Mouse (Mus musculus): Measurements from ENCODE around the gene Kirrel3. TPM values are rescaled to one million over a fixed set of nuclear protein-coding genes. Genes with fewer than 3 reads are reported as not detected.

Gene Kirrel3
- polyA plus RNA-seq, 1 experiment: not detected

DNA sequence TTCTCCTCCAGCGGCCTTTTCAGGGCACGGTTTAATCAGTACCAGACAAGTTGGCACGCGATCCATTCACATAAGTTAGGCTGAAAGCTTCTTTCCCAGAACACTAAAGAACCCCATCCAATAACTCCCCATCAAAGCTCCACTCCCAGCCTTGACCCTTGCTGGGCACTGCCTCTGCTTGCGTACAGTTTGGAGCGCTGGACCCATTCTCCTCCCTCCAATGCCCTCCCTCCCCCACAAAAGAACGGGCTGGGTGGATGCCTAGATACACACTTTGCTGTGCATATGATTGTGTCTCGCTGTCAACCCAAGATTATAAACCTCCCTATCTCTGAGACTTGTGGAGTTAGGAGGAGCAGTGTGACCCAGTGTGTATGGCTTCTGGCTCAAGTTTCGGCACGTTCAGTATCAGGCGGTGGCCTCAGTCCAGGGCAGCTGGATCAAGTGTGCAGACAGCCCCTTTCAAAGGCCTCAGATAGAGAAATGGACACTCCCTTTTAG is 559.4 kb downstream of the Kirrel3 start:
- Histone ChIP-seq H3K27me3 (replicated peaks) (no peaks in the 10 kb centered on the region), H3K36me3 (replicated peaks; ENCODE audit: low read length) (peaks cover 68% of the 10 kb centered on the region), H3K9me3 (no peaks in the 10 kb centered on the region), H3K4me1 (peaks cover 41% of the 10 kb centered on the region), H3K4me3 (replicated peaks) (no peak overlapping the region)
- no peak for TF ChIP-seq GATA1 (IDR thresholded peaks at IDR 0.05; ENCODE audit: borderline replicate concordance, low read length)
- no peak for TF ChIP-seq FLI1 (IDR thresholded peaks at IDR 0.05; ENCODE audit: low read length)

DNA sequence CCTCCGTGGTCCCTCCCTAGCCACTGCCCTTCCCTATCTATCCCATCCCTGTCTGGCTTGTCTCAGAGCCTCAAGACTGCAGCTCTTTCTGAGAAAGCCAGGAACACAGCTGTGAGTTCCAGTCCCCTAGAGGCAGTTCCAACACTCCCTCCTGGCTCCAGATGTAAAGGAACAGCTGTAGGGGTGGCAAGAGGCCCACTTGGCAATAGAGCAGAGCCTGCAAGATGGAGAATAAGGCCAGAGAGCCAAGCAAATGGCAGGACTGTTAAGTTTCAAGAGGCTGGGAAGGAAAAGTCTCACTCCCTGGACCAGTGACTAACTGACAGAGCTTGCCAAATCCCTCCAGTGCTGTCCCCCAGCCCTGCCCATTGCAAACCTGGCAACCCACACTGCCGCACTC is 560.1 kb downstream of the Kirrel3 start:
- Histone ChIP-seq H3K4me3 (replicated peaks) (no peak overlapping the region), H3K36me3 (replicated peaks; ENCODE audit: low read length) (peaks cover 74% of the 10 kb centered on the region), H3K9me3 (no peaks in the 10 kb centered on the region), H3K4me1 (peaks cover 34% of the 10 kb centered on the region), H3K27me3 (replicated peaks) (no peaks in the 10 kb centered on the region)
- TF ChIP-seq FLI1 (IDR thresholded peaks at IDR 0.05; ENCODE audit: low read length): no peak
- TF ChIP-seq GATA1 (IDR thresholded peaks at IDR 0.05; ENCODE audit: borderline replicate concordance, low read length): no peak

DNA sequence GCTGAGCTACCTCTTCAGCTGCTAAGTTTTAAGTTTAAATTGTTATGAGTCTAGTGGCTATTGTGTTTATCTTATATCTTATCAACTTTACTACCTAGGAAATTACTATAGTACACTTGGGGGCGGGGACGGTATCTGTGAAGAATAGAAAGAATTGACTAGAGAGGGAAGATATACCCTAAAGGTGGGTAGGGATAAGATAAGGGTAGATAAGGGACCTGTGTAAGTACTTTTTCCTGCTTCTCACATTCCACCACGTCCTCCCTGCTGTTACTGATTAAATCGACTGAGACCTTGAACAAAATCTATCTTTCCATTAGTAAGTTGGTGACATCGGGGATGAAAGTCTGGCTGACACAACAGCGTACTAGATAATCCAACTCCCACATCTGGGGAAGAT is 562.8 kb downstream of the Kirrel3 start:
- Histone ChIP-seq H3K9me3 (no peaks in the 10 kb centered on the region), H3K36me3 (replicated peaks; ENCODE audit: low read length) (peaks cover 100% of the 10 kb centered on the region), H3K4me1 (peaks cover 23% of the 10 kb centered on the region), H3K4me3 (replicated peaks) (no peak overlapping the region), H3K27me3 (replicated peaks) (no peaks in the 10 kb centered on the region)
- TF ChIP-seq GATA1 (IDR thresholded peaks at IDR 0.05; ENCODE audit: borderline replicate concordance, low read length) (no peak), FLI1 (IDR thresholded peaks at IDR 0.05; ENCODE audit: low read length) (no peak)

DNA sequence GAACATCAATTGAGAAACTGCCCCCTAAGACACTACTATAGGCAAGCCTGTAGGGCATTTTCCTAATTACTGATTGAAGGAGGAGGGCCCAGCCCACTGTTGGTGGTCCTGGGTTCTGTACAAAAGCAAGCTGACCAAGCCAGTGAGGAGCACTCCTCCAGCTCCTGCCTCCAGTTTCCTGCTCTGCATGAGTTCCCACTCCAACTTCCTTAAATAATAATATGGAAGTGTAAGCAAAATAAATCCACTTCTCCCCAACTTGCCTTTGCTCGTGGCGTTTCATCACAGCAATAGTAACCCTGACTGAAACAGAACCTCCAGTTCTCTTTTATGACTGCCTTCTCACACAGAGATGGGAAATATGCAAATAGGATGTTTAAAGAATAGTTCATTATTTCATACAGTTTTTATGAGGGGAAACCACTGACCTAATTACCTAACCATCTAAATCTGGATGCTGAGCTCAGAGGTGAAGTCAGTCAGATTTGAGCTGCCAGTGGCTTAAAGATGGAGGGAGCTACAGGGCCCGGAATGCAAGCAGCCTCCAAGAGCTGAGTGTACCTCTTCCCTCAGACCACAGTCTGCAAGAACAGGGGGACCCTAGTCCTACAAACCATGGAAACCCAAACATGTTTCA is 564.3 kb downstream of the Kirrel3 start:
- TF ChIP-seq FLI1 (IDR thresholded peaks at IDR 0.05; ENCODE audit: low read length) (no peak), GATA1 (IDR thresholded peaks at IDR 0.05; ENCODE audit: borderline replicate concordance, low read length) (no peak)
- H3K36me3 ChIP-seq (replicated peaks; ENCODE audit: low read length): peaks cover 100% of the 10 kb centered on the region
- H3K4me1 ChIP-seq: peaks cover 21% of the 10 kb centered on the region
- H3K27me3 ChIP-seq (replicated peaks): no peaks in the 10 kb centered on the region
- H3K9me3 ChIP-seq: no peaks in the 10 kb centered on the region
- no peak overlapping the region for H3K4me3 ChIP-seq (replicated peaks)

DNA sequence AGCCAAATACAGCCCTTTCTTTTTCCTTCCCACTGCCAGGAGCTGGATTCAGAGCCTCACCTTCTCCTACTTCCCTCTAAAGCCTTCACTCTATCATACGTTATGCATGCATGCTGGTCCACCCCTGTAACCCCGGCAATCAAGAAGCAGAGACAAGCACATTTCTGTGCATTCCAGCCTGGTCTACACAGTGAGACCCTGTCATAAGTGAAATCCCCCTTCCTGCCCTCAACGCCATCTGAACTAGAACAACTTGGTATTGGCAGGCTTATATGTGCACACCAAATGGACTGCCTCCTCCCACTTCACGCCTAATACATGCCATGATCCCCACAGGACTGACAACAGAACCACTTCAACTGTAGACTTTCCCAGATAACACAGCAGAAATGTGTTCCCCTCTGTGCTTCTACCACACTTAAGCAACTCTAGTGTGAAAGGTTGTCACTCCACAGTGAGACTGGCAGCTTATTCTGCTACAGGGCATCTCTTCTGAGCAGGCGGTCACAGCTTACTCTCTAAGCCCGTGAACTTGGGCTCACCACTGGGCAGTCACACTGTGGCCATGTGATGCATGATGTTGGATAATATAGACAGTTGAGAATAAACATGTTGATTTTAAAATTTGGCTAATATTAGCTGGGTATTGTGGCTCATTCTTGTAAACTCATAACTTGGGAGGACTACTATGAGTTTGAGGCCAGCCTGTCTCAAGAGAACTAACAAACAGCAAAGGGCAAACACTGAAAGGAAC is 565.2 kb downstream of the Kirrel3 start:
- TF ChIP-seq FLI1 (IDR thresholded peaks at IDR 0.05; ENCODE audit: low read length) (no peak), GATA1 (IDR thresholded peaks at IDR 0.05; ENCODE audit: borderline replicate concordance, low read length) (no peak)
- H3K36me3 ChIP-seq (replicated peaks; ENCODE audit: low read length): peaks cover 100% of the 10 kb centered on the region
- peaks cover 21% of the 10 kb centered on the region for H3K4me1 ChIP-seq
- H3K9me3 ChIP-seq: no peaks in the 10 kb centered on the region
- no peaks in the 10 kb centered on the region for H3K27me3 ChIP-seq (replicated peaks)
- H3K4me3 ChIP-seq (replicated peaks): no peak overlapping the region

DNA sequence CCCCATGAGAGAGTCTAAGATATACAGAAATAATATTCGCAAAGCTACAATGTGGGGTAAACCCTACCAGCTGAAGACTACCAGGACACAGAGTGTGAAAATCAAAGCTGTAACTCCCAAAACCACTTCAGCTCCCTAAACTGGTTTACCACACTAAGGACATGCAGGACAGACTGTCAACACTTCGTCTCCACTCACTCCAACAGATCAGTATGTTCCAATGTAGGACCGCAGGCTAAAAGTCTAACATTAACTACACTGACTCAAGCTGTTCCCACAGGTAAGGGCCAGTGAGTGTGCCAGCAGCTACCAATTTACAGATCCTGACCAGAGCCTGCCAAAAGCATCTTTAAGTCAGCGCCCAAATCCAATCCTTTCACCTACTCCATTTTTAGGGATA is 566.0 kb downstream of the Kirrel3 start:
- peaks cover 98% of the 10 kb centered on the region for H3K36me3 ChIP-seq (replicated peaks; ENCODE audit: low read length)

DNA sequence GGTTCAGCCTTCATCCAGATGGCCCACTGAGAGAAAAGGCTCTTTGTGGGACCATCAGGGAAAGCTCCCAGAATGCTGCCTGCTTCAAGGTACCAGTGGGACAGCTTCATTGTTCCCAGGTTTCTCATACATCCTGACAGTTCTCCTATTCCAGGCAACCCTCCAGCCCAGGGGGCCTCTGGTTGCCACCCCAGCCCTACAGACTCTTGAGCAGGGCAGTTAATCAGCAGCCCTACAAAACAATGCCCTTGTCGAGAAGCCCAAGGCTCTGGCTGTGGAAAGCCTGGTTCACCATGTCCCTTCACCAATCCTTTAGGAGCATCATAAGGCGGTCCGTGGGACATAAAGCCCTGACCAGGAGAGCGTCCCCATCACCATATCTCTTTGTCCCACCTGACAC is 567.0 kb downstream of the Kirrel3 start:
- Histone ChIP-seq H3K27me3 (replicated peaks) (no peaks in the 10 kb centered on the region), H3K36me3 (replicated peaks; ENCODE audit: low read length) (peaks cover 93% of the 10 kb centered on the region)

More for the DNA sequence above, 566.0 kb downstream of the Kirrel3 start:
- Histone ChIP-seq H3K4me1 (peaks cover 23% of the 10 kb centered on the region), H3K9me3 (no peaks in the 10 kb centered on the region), H3K4me3 (replicated peaks) (no peak overlapping the region), H3K27me3 (replicated peaks) (no peaks in the 10 kb centered on the region)
- TF ChIP-seq GATA1 (IDR thresholded peaks at IDR 0.05; ENCODE audit: borderline replicate concordance, low read length) (no peak), FLI1 (IDR thresholded peaks at IDR 0.05; ENCODE audit: low read length) (no peak)

DNA sequence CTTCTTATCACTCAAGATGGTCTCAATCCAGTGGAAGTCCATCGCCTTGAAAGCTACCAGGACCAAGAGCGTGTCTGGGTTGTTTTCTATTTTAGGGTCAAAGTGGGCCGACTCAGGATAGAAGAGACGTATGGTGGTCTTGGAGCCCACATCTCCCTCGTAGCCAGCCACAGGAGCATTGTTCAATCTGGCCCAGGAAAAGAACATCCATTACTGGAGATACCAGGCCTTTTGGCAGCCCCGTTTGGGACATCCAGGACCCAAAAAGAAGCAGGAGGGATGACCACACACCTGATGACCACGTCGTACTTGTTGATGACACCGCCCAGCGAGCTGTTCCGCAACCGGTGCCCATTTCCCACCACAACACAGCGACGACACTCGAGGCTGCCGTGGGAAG is 567.4 kb downstream of the Kirrel3 start:
- peaks cover 31% of the 10 kb centered on the region for H3K4me1 ChIP-seq
- TF ChIP-seq FLI1 (IDR thresholded peaks at IDR 0.05; ENCODE audit: low read length) (no peak), GATA1 (IDR thresholded peaks at IDR 0.05; ENCODE audit: borderline replicate concordance, low read length) (no peak)
- no peaks in the 10 kb centered on the region for H3K27me3 ChIP-seq (replicated peaks)
- no peak overlapping the region for H3K4me3 ChIP-seq (replicated peaks)
- H3K36me3 ChIP-seq (replicated peaks; ENCODE audit: low read length): peaks cover 89% of the 10 kb centered on the region
- no peaks in the 10 kb centered on the region for H3K9me3 ChIP-seq

More for the DNA sequence above, 567.0 kb downstream of the Kirrel3 start:
- TF ChIP-seq FLI1 (IDR thresholded peaks at IDR 0.05; ENCODE audit: low read length) (no peak), GATA1 (IDR thresholded peaks at IDR 0.05; ENCODE audit: borderline replicate concordance, low read length) (no peak)
- H3K9me3 ChIP-seq: no peaks in the 10 kb centered on the region
- peaks cover 29% of the 10 kb centered on the region for H3K4me1 ChIP-seq
- no peak overlapping the region for H3K4me3 ChIP-seq (replicated peaks)

DNA sequence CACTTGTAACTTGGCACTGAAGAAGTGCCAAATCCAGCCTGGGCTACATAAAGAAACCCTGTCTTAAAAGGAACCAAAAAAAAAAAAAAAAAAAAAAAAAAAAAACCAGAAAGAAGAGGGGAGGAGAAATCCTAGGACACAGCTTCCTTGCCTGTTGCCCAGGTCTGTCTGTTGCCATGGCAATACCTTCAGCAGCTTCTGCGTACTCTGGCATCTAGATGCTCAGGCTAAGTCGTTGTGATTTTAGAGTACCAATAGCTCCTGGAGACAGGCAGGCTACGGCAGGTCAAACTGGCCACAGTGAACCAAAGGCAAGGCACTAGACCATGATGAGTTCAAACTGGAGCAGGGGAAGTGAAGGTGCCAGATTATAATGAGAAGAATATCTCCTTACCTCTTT is 568.0 kb downstream of the Kirrel3 start:
- no peak for TF ChIP-seq FLI1 (IDR thresholded peaks at IDR 0.05; ENCODE audit: low read length)
- no peak for TF ChIP-seq GATA1 (IDR thresholded peaks at IDR 0.05; ENCODE audit: borderline replicate concordance, low read length)
- peaks cover 85% of the 10 kb centered on the region for H3K36me3 ChIP-seq (replicated peaks; ENCODE audit: low read length)
- no peaks in the 10 kb centered on the region for H3K27me3 ChIP-seq (replicated peaks)
- H3K9me3 ChIP-seq: no peaks in the 10 kb centered on the region
- no peak overlapping the region for H3K4me3 ChIP-seq (replicated peaks)
- H3K4me1 ChIP-seq: peaks cover 36% of the 10 kb centered on the region

All from megakaryocyte, embryonic 14.5 days (primary cell).